Mouse (Mus musculus): ENCODE results near the gene Diexf.

DNA sequence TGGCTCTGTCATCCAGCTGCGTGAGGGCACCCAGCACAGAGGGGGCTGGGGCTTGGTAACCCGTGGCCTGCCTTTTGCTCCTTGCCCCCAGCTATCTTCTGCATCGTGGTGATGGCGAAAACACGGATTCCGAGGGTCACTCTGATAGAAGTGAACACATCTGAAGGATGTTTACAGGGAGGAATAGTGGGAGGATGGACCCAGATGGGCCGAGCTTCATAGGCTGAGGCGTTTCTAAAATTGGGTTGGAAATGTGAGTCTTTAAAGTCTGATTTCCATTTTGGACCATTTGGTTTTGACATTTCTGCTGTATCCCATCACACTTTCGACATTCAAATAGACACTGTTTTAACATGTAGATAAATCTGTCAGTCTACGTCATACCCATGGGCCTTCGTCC, 39.2 kb downstream of the Diexf start:
- TF ChIP-seq CTCF (IDR thresholded peaks at IDR 0.05; ENCODE audit: low read depth), result no peak
- TF ChIP-seq EP300 (IDR thresholded peaks at IDR 0.05; ENCODE audit: low read depth), result no peak

Measured in liver, embryonic 14.5 days (tissue).